Mouse (Mus musculus) ES-Bruce4 (cell line): ENCODE measurements around the gene Olfr1124.

Experiments
- CTCF ChIP-seq: IDR thresholded peaks from one replicate; pipeline ENCODE4 v1.8.1; 2011; ENCODE audit warnings: low read depth, low read length
- EP300 ChIP-seq: IDR thresholded peaks from 2 replicates; pipeline ENCODE4 v1.6.1; 2011; ENCODE audit warnings: low read depth, low read length; ENCODE audit not compliant: insufficient read depth
- POLR2A ChIP-seq: IDR thresholded peaks from one replicate; pipeline ENCODE4 v1.8.1; 2011; ENCODE audit warnings: low read length; ENCODE audit not compliant: insufficient read depth

DNA sequence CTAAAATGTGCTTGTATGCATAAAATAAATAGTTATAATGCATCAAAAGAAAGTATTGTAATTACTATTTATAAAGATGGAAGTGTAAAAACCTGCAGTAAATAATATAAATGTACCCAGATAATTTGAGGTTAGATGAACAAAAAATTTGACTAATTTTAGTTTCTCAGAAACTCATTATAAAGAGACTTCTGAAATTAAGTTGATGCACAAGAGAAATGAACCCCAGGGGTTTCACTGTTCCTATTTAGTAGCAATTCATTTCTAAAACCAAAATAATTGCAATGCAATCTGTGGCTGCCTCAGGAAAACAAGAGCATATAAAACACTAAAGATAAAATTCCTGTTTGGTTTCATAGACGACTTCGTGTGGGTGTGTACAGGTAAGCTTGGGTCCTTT is 44.5 kb upstream of the Olfr1124 start, which contains the start of gene Olfr1122:
- TF ChIP-seq CTCF (no peak), POLR2A (no peak), EP300 (no peak)
